Mouse (Mus musculus): ENCODE results near the gene Gm20388.

Gm20388 gene

DNA sequence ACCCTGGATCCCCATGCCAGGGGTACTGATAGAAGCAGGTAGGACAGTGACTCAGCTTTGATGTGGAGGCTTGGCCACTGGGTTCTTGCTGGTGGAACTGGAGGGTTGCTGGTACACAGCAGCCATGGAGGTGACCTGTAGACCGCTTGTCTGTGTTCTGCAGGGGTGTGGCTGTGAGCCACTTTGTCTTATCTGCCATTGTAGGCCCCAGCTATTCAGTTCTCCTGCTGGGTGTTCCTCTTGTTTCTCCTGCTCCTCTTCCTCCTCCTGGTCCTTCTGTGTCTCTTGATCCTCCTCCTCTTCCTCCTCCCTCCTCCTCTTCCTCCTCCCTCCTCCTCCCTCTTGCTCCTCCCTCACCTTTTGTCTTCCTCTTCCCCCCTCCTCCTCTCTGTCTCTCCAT lies 614.5 kb downstream of the Gm20388 start:
- DNase-seq (ENCODE audit: low spot score in 2 of 2) = no peak

DNA sequence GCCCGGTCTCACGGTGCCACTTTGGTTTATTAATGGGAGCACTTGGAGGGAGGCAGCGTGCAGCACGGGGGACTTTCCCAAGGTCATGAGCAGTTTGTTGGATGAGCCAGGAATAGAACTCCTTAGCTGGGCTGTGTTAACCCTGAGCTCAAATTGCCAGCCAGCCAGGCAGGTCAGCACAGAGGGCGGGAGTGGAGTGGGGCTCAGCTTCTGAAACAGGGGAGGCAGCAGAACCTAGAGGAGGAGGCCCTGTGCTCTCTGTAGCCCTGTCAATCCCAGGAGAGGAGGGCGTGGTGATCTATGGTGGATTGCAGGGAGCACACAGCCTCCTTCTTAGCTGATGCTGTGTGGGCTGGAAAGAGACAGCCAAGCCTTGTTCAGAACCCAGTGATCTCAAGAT lies 615.2 kb downstream of the Gm20388 start:
- no peak for DNase-seq (ENCODE audit: low spot score in 2 of 2)

DNA sequence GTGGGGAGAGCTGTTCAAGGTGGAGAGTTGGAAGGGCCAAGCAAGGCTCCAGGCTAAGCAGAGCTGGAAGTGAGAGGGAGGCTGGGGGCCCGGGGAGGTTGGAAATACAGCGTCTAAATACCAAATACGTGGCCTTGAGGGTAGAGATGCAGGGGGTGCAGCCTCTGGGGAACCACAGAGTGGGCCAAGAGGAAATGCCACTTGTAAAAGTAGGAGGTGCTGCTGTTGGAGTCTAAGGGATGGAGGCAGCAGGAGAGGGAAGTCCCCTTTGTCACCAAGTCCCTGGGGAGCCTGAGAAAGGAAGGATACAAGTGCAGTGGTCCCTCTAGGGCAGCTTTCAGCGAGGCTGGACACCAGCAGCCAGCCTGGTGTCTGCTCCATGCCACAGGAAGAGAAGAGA lies 615.9 kb downstream of the Gm20388 start:
- no peak for DNase-seq (ENCODE audit: low spot score in 2 of 2)

DNA sequence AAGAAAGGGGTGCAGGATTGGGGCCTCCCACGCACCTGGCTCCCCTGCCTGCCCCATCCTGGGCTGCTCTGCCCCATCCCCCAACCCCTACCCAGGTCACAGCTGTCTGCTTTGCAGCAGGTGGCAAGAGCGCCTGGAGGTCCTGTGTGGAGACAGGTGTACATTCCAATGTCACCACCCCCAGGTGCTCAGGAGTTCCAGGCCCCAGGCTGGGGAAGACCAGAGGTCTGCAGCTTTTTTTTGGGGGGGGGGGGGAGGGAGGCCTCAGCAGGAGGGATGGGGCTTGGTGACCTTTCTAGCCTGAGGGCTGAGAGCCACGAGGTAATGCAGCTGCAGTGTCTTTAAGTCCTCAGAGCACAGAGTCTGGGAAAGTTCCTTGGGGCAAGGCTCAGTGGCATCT lies 617.7 kb downstream of the Gm20388 start:
- DNase-seq (ENCODE audit: low spot score in 2 of 2) = no peak

DNA sequence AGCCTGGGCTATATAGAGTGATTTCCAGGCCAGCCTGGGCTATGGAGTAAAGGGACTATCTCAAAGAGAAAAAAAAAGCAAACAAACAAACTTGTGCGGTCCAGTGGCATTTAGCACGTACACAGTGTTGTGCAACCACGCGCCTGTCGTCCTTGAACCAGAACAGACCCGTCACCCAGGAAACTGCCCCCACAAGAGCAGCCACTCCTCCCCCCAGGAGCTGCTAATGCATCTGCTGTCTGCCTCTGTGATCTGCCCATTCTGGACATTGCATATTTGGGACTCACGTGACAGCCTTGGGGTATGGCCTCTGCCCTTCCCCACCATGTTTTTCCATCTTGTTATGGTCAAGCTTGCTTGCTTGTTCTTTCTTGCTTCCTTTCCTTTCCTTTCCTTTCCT lies 618.6 kb downstream of the Gm20388 start:
- DNase-seq (ENCODE audit: low spot score in 2 of 2) = no peak

DNA sequence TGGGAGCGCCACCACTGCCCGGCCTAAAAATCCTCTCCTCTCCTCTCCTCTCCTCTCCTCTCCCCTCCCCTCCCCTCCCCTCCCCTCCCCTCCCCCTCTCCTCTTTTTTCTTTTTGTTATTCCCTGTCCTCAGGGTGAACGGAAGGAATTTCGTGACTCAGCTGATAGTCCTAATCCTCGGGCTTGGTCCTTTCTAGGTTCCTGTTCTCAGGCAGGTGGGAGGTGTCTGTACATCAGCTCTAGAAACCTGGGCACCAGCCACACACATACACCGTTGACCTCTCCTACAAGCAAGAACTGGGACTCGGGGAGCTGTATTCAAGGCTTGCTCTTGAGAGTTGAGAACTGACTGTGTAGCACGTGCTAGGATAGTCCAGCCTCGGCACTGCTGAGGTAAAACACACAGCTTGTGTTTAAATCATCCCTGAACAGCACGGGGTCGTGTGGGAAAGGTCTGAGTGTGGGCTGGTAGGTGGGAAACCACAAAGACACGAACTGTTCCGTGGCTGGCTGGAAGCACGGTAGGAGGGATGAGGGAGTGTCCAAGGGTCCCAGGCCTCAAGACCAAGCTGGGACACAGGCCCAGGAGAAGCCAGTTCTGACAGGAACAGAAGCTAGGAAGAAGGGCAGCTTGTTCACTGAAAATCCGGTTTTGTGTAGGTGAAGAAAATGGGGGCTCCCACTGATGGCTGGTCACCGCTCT lies 620.5 kb downstream of the Gm20388 start:
- no peak for DNase-seq (ENCODE audit: low spot score in 2 of 2)

DNA sequence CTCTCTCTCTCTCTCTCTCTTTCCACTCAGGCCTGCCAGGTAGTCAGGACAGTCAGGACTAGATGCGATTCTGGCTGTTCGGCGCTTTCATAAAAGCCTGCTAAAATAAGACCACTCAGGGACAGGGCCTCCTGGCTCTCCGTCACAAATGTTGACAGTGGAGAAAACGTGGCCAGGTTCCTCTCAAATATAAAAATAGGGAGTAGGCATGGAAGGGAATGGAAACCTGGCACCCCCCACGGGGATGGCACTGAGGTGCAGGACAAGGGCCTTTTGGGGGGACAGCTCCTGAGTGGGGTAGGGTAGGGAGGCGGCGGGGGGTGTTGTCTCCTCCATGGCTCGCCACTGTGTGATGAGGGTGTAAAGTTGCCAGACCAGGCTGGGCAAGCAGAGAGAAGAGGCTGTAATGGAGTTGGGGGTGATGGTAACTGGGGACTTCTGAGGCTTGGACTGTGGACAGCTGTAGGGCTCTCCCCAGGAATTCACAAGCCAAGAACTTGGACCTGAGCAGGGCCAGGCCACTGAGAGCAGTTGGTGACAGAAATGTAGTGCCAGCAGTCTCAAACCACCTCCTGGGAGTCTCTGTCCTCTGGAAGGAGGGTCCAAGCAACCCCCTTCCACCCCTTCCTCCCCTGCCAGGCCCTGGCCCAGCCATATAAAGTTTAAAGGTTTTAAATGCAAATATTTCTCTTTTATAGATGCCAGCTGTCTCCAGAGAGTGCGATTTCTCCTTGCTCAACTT lies 621.3 kb downstream of the Gm20388 start:
- no peak for DNase-seq (ENCODE audit: low spot score in 2 of 2)

DNA sequence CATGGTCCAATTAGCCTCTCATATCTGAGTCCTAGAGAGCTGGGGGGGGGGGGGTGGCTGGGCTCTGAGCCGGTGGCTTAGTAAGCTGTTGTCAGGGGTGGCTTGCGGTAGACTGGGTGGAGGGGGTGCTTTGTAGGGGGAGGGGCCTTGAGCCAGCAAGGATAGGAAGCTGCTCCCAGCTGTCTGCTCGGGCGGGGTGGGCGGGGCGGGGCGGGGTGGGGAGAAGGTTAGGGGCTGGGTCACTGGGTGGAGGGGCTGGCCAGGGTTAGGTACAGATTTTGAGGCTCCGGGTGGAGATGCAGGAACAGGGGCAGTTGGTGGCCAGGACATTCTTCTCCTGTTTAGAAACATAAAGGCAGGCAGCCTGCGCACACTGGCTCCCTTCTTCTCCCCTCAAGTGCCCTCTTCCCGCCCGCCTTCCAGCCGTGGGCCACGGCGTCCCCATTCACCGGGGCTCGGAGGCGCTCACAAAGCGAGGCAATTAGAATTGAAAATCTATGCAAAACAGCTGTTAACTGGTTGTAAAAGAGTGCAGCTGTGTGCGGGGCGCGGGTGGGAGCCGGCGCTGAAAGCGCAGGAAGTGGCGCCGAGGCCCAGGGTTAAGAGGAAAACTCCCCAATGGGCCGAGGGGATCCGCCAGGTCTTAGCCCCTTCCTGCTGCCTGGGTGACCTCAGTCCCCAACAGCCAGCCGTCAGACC lies 622.0 kb downstream of the Gm20388 start:
- peak in 1 of 2 experiments; percentile 74 for DNase-seq (ENCODE audit: low spot score in 2 of 2)

DNA sequence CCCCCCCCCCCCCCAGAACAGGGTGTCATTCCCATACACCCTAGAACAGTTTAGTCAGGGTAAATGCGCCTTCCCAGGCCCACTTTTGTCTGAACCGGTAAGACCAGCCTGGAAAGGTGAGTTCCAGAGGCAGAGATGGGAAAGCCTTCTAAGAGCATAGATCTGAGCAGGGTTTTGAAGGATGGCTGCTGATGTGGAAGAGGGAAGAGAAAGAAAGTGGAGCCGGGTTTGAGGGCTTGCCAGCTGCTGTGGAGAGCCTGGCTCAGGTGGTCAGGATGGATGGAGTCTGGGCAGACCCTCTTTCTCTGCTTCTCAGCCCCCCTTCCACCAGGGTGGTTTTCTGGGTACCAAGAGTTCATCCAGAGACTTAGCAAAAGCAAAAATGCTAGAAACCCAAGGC lies 622.7 kb downstream of the Gm20388 start:
- DNase-seq (ENCODE audit: low spot score in 2 of 2) = no peak

DNA sequence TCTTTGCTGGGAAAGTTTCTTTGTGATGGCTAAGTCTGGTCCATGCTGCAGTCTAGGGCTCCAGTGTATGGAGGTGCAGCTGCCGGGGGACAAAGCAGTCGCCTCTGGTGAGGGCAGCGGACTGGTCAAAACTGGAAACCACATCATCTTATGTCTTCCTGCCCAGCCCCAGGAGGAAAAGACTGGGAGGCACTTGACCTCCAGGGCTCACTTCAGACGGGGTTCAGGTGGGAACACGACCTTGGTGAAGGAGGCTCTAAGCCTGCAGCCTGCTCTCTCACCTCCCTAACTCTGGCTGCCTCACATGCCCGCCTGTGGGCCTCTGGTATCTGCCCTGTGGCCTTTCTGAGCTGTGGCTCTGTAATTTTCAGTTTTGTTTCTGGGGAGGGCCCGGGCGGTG lies 623.4 kb downstream of the Gm20388 start:
- no peak for DNase-seq (ENCODE audit: low spot score in 2 of 2)

DNA sequence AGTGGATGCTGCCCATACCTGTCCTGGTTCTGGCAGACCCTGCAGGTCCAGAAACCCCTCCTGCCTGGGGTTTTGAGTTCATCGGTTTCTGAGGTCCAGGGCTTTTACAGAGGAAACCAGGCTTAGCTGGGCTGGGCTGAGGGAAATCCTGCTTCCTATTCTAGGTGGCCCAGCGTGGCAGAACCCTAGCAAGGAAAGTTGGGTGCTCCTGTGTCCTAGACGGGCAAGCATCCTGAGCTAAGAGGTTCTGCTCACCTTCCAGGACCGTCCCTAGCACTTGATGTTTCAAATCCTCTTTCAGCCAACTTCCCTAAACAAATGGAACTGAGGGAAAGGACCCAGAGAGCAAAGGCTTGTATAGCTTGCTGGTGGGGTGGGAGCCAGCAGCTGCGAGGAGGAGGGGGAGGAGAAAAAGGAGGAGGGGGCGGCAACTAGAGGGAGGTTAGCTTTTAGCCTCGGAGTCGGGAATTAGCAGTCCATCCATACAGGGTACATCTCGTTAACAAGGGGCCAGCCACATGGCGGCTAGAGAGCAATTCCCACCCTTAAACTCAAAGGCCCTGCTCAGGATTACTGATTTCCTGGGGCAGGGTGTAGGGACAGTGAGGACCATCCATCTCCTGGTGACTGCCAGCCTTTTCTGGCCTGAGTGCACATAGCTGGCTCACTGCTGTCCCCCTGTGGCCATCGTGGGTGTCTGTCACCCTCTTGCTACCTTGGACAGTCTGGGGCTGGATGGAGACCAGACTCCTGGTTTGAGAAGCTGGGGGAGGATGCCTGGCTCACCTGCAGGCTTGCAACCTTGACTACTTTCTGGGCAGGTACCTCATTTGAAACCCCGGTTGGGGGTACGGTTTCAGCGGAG lies 624.1 kb downstream of the Gm20388 start:
- peak; percentile 86 to 92 for DNase-seq (ENCODE audit: low spot score in 2 of 2)

DNA sequence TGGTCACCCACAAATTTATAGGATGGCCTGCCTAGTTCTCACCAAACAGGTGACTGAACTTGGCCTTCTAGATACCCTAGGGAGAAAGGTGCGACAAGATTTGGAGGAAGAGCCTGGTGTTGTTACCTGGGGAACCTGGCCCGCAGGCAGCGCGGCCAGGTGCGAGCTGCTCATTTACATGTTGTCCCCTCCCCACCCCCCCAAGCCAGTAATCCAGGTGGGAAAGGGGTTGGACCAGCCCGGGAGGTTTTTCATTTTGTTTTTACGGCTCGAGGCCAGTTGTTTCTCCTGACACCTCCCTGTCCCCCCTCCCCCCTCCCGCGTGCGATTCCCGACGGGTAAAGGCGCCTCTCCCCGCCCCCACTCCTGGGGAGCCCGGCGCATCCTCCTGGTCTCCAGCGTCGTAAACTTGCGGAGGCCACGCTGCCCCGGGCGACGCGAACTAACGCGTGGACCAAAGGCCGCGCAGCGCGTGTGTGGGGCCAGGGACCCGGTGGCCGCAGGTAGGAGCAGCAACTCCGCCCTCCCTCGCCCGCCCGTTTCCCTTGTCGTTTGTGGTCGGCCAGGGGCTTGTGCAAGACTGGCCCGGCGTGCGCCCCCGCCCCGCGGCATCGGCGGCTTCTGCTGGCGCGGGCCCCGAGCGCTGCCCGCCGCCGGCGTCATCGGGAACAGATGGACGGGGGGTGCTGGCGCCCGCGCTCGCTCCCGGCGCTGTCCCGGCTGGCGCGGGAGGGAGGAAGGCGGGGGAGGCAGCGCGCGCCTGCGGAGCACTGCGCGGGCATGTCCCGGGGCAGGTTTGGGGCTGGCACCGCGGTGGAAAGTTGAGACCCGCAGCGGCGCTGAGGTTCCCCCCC lies 625.0 kb downstream of the Gm20388 start:
- peak; percentile 65 to 86 for DNase-seq (ENCODE audit: low spot score in 2 of 2)

DNA sequence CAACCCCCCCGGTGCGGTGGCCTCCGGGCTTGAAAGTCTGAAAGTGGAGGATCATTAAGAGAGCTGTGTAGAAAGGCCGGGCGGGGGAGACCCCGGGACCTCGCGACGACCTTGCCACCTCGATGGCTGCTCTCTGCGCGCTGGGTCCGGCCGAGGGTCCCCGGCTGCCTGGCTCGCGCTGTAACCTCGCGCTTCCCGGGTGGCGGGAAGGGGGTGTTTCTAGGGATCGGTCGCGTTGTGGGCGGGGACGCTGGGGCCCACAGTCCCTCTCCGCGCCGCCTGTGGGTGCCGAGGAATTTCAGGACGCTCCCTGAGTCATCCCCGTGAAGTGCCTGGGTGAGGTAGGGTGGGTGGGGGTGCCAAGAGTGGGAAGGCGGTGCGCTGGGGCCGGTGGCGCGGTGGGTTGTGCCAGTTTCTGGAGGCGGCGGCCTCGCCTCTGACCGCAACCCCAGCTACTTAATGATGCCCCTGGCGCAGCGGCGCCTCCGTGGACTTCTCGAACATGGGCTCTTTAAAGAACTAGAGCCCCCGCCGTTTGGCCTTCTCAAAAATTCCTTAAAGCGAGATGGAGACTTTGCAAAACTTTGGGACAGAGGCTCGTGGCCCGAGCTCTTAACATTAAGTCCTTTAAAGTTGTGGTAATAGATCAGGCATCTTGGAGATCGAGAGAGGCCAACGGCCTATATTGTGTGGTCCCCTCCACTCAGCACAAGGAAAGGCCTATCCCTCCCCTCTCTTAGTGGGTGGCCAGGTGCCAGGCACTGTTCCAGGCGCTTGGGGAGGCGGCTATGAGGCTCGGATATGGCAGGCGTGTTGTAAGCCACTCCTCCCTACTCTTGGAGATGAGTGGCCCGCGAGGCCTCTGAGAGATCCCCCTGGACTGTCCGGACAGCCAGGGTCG lies 625.9 kb downstream of the Gm20388 start:
- DNase-seq (ENCODE audit: low spot score in 2 of 2) = peak; percentile 58 to 83

DNA sequence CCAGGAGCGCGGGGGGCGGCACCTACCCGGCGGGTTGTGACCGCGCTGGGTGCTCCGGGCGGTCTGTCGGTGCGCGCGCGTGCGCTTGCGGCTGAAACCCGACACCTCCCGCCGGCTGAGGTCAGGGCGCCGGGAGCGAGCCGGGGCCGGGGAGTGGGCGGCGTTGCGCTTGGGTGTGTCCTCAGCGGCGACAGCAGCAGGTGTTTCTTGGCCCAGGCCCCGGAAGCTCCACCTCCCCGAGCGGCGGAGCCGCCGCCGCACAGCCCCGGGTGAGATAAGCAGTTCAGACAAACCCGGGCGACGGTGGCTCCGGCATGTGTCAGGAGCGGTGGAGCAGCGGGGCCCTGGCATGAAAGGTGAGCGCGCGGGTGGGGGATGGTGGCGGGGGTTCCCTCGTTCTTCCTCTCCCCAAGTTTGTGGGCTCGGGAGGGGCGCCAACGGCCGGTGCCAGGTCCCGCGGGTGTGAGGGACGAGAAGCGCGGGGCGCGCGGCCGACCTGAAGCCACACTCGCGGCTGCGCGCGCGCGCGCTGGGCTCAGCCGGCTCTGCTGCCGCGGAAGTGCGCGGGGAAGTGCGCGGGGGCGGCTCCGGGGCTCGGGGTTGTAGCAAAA lies 626.7 kb downstream of the Gm20388 start:
- peak; percentile 90 to 93 for DNase-seq (ENCODE audit: low spot score in 2 of 2)

DNA sequence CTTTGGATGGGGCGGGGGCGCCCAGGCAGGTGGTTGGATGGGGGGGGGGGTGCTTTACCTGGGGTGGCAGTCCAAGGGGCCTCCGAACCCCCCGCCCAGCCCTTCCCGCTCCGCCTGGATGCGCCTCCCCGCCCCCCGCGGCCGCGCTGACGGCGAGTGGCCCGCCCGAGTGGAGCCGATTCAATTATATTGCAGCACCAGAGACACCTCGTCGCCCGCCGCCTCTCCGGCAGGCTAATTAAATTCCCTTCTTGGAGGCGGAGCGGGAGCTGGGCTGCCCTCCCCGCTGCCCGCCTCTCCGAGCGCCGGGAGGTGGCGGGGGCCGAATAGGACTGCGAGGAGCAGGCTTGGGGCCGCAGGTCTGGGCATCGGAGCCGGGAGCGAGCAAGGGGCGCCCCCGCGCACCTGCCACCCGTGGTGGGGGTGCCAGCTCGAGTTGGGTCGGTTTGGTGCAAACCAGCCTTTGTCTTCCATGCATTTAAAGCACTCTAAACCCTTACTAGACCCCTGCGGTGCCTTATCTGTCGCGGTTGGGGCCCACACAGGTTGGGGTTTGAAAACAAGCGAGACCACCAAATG lies 627.3 kb downstream of the Gm20388 start:
- DNase-seq (ENCODE audit: low spot score in 2 of 2) = peak; percentile 61 to 83

DNA sequence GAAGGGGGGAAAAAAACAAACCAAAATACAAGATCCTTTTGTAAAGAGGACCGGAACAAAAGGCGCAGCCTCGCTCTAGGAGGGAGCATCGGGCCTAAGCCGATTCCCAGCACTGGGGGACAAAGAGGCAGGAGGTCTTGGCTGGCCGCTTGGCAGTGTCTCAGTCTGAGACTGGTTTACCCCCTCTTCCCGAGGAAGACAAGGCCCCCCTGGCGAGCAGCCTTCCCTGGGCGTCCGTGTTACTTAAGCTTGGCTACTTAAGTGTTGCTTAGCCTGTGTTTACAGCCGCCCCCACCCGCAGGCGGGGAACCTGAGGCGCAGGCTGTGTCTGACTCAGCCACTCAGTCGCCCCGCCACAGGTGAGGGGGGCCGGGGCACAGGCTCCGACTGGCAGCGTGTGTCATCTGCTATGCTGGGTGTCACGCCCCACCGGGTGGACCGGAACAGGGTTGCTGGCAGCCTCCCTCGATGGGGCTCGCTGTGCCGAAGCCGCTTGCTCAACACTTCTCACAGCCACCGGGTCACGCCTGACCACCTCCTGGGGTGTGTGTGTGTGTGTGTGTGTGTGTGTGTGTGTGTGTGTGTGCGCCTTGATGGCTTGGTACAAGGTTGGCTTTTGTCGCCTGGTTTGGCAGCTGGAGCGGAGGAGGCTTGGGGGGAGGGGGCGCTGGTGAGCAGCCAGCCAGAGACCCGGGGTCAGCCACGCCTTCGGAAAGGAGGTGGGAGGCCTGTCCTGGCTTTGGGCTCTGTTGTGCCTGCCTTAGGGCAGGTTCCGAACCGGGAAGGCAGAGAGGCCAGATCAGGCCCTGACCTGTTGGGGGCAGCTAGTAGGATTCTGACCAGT lies 628.0 kb downstream of the Gm20388 start:
- peak; percentile 83 to 92 for DNase-seq (ENCODE audit: low spot score in 2 of 2)

DNA sequence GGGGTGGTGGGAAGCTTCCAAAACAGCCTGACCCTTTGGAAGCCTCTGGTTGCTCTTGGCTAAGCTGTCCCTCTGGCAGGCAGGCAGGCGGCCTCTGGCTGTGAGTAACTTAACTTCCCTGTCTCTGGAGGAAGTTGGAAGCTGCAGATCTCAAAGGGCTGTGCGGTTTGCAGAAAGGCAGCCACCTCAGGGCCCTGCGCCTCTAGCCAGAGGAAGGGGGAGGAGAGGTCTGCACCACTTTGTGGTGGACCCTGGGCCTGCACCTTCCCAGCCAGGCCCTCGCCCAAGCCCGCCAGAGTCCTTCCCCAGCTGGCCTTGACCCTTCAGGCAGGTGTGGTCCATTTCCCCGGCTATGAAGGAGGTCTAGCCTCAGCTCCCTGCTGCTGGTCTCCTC lies 628.7 kb downstream of the Gm20388 start:
- DNase-seq (ENCODE audit: low spot score in 2 of 2) = peak; percentile 56 to 80
